Mouse (Mus musculus) liver, embryonic 14.5 days (tissue): ENCODE results near the gene Slc4a2.

Experiments used
- CTCF ChIP-seq: IDR thresholded peaks from 2 replicates; pipeline ENCODE4 v1.5.1; 2016; ENCODE audit warnings: antibody characterized with exemption, low read depth, control low read depth
- EP300 ChIP-seq: IDR thresholded peaks from 2 replicates; pipeline ENCODE4 v1.6.1; 2016; ENCODE audit warnings: antibody characterized with exemption, low read depth

GRCm38 (mm10) chr5:24381486-24381885, 42.2 kb upstream of the Slc4a2 start:
- TF ChIP-seq EP300 (no peak), CTCF (no peak)
